24 mouse cellular contexts compared by ENCODE assay signal in genomic region chr2:181381107-181381506, GRCm38 (mm10). TPM values are rescaled to one million over a fixed set of nuclear protein-coding genes. Genes with fewer than 3 reads are reported as not detected.
A peak's percentile ranks its signal among the peaks of the same experiment; 100 is the strongest.
DNase-seq lines count a peak whose midpoint lies in the region; ATAC-seq and TF ChIP-seq lines count a peak whose summit lies in the region.
"Had no signal": no experiment of that assay in that cellular context is flagged by ENCODE, and none has a peak within 500 bp of the region (broad histone marks: within the 10 kb centered on the region; RNA-seq: fewer than 3 reads in every experiment).

No protein-coding gene starts in this region.

- WGBS in thymus, adult 2 months: 17% methylated on average over 5 of the region's 5 CpGs

- H3K4me1 ChIP-seq in thymus, adult 2 months (replicated peaks; ENCODE audit: control insufficient read depth, insufficient read depth, low read length): peaks cover 16% of the 10 kb centered on the region
- H3K4me1 ChIP-seq: embryonic facial prominence, embryonic 10.5 days; limb, embryonic 13.5 days; midbrain, embryonic 12.5 days had no signal

- peak; percentile 85 for DNase-seq in CD4-positive helper T cell, adult 2 months (ENCODE audit: low read depth, low spot score)
- DNase-seq in CD8-positive naive resting alpha-beta T cell, adult 2 months (ENCODE audit: low read depth in 2 of 2, low spot score in 2 of 2): peak; percentile 50 to 65
- peak; percentile 44 for DNase-seq in thymus, adult 2 months
- no peak for DNase-seq in left cerebral cortex, adult 8-10 months (ENCODE audit: low spot score in 2 of 2)
- DNase-seq in layer of hippocampus, postnatal 10 days (ENCODE audit: low spot score in 2 of 2): no peak
- no peak for DNase-seq in adrenal gland, adult 8-10 months
- DNase-seq in kidney, postnatal 14 days: no peak
- DNase-seq: B cell, adult 2 months; cerebellum, adult 9-10 months; gastrocnemius, postnatal 10 days; heart, adult 2 months; heart, postnatal 4 days; kidney, adult 11 months; kidney, postnatal 10 days; liver, embryonic 13.5 days; lung, embryonic 14.5 days; lung, postnatal 4 days had no signal

- no peak for TF ChIP-seq POLR2A in thymus, adult 2 months (IDR thresholded peaks at IDR 0.05; ENCODE audit: control insufficient read depth, extremely low read depth, insufficient read depth, low read length, poor library complexity)

- H3K27ac ChIP-seq in thymus, adult 2 months (ENCODE audit: control insufficient read depth, insufficient read depth, low read length): no peak overlapping the region
- H3K27ac ChIP-seq: embryonic facial prominence, embryonic 10.5 days; heart, adult 2 months; layer of hippocampus, adult 2 months; left cerebral cortex, adult 2 months; limb, embryonic 13.5 days; liver, embryonic 13.5 days; midbrain, embryonic 12.5 days had no signal

- peak overlapping the region; percentile 50 for H3K4me3 ChIP-seq in thymus, adult 2 months (ENCODE audit: control insufficient read depth, insufficient read depth, low read length)
- H3K4me3 ChIP-seq: embryonic facial prominence, embryonic 10.5 days; heart, adult 2 months; layer of hippocampus, adult 2 months; left cerebral cortex, adult 2 months; limb, embryonic 13.5 days; liver, embryonic 13.5 days; midbrain, embryonic 12.5 days had no signal

- H3K27me3 ChIP-seq in thymus, adult 2 months (ENCODE audit: control insufficient read depth, insufficient read depth, low read length): no peaks in the 10 kb centered on the region
- H3K27me3 ChIP-seq: limb, embryonic 13.5 days; liver, embryonic 13.5 days; midbrain, embryonic 12.5 days had no signal

- peak; percentile 88 for ATAC-seq in megakaryocyte, adult 5-6 weeks (ENCODE audit: poor library complexity, severe bottlenecking)
- ATAC-seq: hindbrain, embryonic 16.5 days had no signal

- peaks cover 32% of the 10 kb centered on the region for H3K36me3 ChIP-seq in thymus, adult 2 months (ENCODE audit: control insufficient read depth, insufficient read depth, low read length)

- no peak for TF ChIP-seq CTCF in thymus, adult 2 months (IDR thresholded peaks at IDR 0.05; ENCODE audit: borderline replicate concordance, control insufficient read depth, extremely low read depth, insufficient read depth, low read length, poor library complexity)

RNA-seq across cellular contexts. Expression of gene Lime1, which starts 1.2 kb away (rescaled TPM):
- 21.5 and 25.4 TPM in 2 replicates for total RNA-seq in megakaryocyte, adult 5-6 weeks (2015)
- total RNA-seq in megakaryocyte, adult 5-6 weeks (2017): 20.4 and 28.9 TPM in 2 replicates
- 263 and 268 TPM in 2 replicates for polyA plus RNA-seq in thymus, adult 2 months (2012; rRNA removed)
- total RNA-seq in left cerebral cortex, adult 8-10 months (2022): 10 to 100 TPM; 33.0 to 37.9 (median 34.9) TPM
- total RNA-seq in layer of hippocampus, postnatal 10 days (2021): 10 to 100 TPM; 30.3 to 32.0 TPM
- 10 to 100 TPM; 17.2 to 37.4 (median 22.9) TPM for total RNA-seq in adrenal gland, adult 8-10 months (2022)

RNA-seq across cellular contexts. Expression of gene Arfrp1, which starts 15.9 kb away (rescaled TPM):
- total RNA-seq in megakaryocyte, adult 5-6 weeks (2015): 22.8 and 29.9 TPM in 2 replicates
- 37.2 and 43.3 TPM in 2 replicates for total RNA-seq in megakaryocyte, adult 5-6 weeks (2017)
- polyA plus RNA-seq in thymus, adult 2 months (2012; rRNA removed): 60.9 and 69.6 TPM in 2 replicates
- 10 to 100 TPM; 41.8 to 44.4 (median 43.9) TPM for total RNA-seq in left cerebral cortex, adult 8-10 months (2022)
- 10 to 100 TPM; 35.4 to 40.8 TPM for total RNA-seq in layer of hippocampus, postnatal 10 days (2021)
- 10 to 100 TPM; 42.4 to 63.8 (median 57.7) TPM for total RNA-seq in adrenal gland, adult 8-10 months (2022)

RNA-seq across cellular contexts. Expression of gene Zgpat, which starts 16.4 kb away (rescaled TPM):
- 4.9 and 7.9 TPM in 2 replicates for total RNA-seq in megakaryocyte, adult 5-6 weeks (2015)
- total RNA-seq in megakaryocyte, adult 5-6 weeks (2017): 28.0 and 29.5 TPM in 2 replicates
- 87.6 and 91.9 TPM in 2 replicates for polyA plus RNA-seq in thymus, adult 2 months (2012; rRNA removed)
- 10 to 100 TPM; 52.9 to 68.4 (median 59.9) TPM for total RNA-seq in left cerebral cortex, adult 8-10 months (2022)
- 10 to 100 TPM; 64.3 to 74.5 TPM for total RNA-seq in layer of hippocampus, postnatal 10 days (2021)
- 10 to 100 TPM; 49.1 to 76.4 (median 55.7) TPM for total RNA-seq in adrenal gland, adult 8-10 months (2022)

Comparison
In these comparisons a context has a peak if more than half of its experiments do, and no peak if none do; other contexts are left out.
1. DNase-seq: peak in CD4-positive helper T cell, adult 2 months (single experiment), CD8-positive naive resting alpha-beta T cell, adult 2 months (2 of 2) and thymus, adult 2 months (single experiment); none in left cerebral cortex, adult 8-10 months (0 of 2), layer of hippocampus, postnatal 10 days (0 of 2), adrenal gland, adult 8-10 months (single experiment) and kidney, postnatal 14 days (single experiment).